Mouse (Mus musculus): ENCODE results near the gene Spink2. TPM values are rescaled to one million over a fixed set of nuclear protein-coding genes. Genes with fewer than 3 reads are reported as not detected.

Spink2 gene
- total and polyA plus RNA-seq, 2 experiments from 2014 or later: 2.1 to 22.6 TPM

DNA sequence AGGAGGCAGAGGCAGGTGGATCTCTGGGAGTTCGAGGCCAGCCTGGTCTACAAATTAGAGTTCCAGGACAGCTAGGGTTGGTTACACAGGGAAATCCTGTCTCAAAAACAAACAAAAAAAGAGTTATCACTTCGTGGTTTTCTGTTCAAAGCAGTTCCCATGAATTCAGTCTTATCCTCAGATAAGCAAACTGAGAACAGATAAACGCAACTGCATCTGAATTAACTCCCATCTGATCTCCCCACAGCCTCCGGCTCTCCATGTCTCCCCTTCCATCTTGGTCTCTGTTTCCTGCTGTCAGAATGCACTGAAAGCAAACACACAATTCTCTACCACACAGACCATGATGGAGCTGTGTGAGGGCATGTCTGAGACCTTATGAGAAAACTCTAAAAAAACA, 10.6 kb downstream of the Spink2 start:
- Histone ChIP-seq H3K36me3 (replicated peaks; ENCODE audit: control insufficient read depth, insufficient read depth, low read length) (no peaks in the 10 kb centered on the region), H3K27me3 (ENCODE audit: control insufficient read depth, insufficient read depth, low read length) (no peaks in the 10 kb centered on the region), H3K4me2 (ENCODE audit: low read depth, low read length) (no peak overlapping the region), H3K27ac (ENCODE audit: low read depth) (no peak overlapping the region), H3K9me3 (replicated peaks; ENCODE audit: control insufficient read depth, low read length) (no peaks in the 10 kb centered on the region), H3K4me1 (ENCODE audit: control insufficient read depth, insufficient read depth) (no peaks in the 10 kb centered on the region), H3K9ac (replicated peaks; ENCODE audit: low read depth, low read length) (no peak overlapping the region), H3K4me3 (ENCODE audit: low read depth, low read length) (no peak overlapping the region)
- TF ChIP-seq CTCF (IDR thresholded peaks at IDR 0.05; ENCODE audit: low read depth): no peak
- TF ChIP-seq EP300 (IDR thresholded peaks at IDR 0.05; ENCODE audit: low read depth): no peak
- ATAC-seq (ENCODE audit: insufficient read depth, low read depth) (no peak), DNase-seq (ENCODE audit: low spot score) (no peak)
- 46% methylated on average over 4 of the region's 4 CpGs for WGBS

DNA sequence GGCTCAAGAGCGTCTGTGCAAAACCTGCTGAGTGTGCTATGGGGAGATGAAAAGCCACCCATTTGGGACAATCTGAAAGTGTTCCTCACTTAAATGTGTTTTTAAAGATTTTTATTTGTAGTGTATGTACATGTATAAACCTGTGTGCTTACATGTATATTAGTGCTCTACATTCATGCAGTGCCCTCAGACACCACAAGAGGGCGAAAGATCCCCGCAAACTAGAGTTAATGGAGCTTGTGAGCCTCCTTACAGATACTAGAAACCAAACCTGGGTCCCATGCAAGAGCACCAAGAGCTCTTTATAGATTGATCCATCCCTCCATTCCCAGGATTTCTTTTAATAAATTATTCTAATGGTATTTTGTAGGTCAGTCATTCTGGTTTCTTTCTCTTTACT, 17.3 kb downstream of the Spink2 start:
- Histone ChIP-seq H3K27ac (ENCODE audit: low read depth) (no peak overlapping the region), H3K4me1 (ENCODE audit: control insufficient read depth, insufficient read depth) (peaks cover 6% of the 10 kb centered on the region; the same call in 1 of the 2 replicates), H3K9ac (replicated peaks; ENCODE audit: low read depth, low read length) (no peak overlapping the region), H3K36me3 (replicated peaks; ENCODE audit: control insufficient read depth, insufficient read depth, low read length) (no peaks in the 10 kb centered on the region), H3K9me3 (replicated peaks; ENCODE audit: control insufficient read depth, low read length) (peaks cover under 1% of the 10 kb centered on the region), H3K4me3 (ENCODE audit: low read depth, low read length) (no peak overlapping the region), H3K27me3 (ENCODE audit: control insufficient read depth, insufficient read depth, low read length) (no peaks in the 10 kb centered on the region), H3K4me2 (ENCODE audit: low read depth, low read length) (no peak overlapping the region)
- DNase-seq (ENCODE audit: low spot score): peak; percentile 15
- TF ChIP-seq EP300 (IDR thresholded peaks at IDR 0.05; ENCODE audit: low read depth): no peak
- TF ChIP-seq CTCF (IDR thresholded peaks at IDR 0.05; ENCODE audit: low read depth): peak; percentile 49
- 41% methylated on average over 3 of the region's 3 CpGs for WGBS
- ATAC-seq (ENCODE audit: insufficient read depth, low read depth): no peak

DNA sequence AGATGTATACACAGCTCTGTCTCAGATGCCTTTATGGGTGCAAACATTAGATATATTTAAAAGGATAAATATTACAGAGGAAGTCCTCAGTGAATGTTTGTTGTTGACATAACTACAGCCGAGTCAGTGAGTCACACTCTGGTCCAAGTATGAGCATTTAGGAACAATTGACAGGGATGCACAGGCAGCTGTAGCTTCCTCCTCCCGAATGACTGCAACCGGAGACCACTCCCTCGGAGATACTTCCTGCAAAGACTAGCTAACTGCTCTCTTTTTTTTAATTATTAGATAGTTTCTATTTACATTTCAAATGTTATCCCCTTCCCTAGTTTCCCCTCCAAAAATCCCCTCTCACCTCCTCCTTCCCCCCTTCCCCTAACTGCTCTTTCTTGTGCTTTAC, 18.0 kb downstream of the Spink2 start:
- Histone ChIP-seq H3K9ac (replicated peaks; ENCODE audit: low read depth, low read length) (no peak overlapping the region), H3K4me2 (ENCODE audit: low read depth, low read length) (no peak overlapping the region), H3K4me1 (ENCODE audit: control insufficient read depth, insufficient read depth) (peaks cover 6% of the 10 kb centered on the region; the same call in 1 of the 2 replicates), H3K27ac (ENCODE audit: low read depth) (peak overlapping the region; percentile 41; the same call in 1 of the 2 replicates), H3K4me3 (ENCODE audit: low read depth, low read length) (no peak overlapping the region), H3K36me3 (replicated peaks; ENCODE audit: control insufficient read depth, insufficient read depth, low read length) (no peaks in the 10 kb centered on the region), H3K9me3 (replicated peaks; ENCODE audit: control insufficient read depth, low read length) (peaks cover 4% of the 10 kb centered on the region), H3K27me3 (ENCODE audit: control insufficient read depth, insufficient read depth, low read length) (no peaks in the 10 kb centered on the region)
- WGBS: 48% methylated on average over 4 of the region's 4 CpGs
- no peak for TF ChIP-seq EP300 (IDR thresholded peaks at IDR 0.05; ENCODE audit: low read depth)
- no peak for TF ChIP-seq CTCF (IDR thresholded peaks at IDR 0.05; ENCODE audit: low read depth)
- DNase-seq (ENCODE audit: low spot score): peak; percentile 26
- ATAC-seq (ENCODE audit: insufficient read depth, low read depth): no peak

DNA sequence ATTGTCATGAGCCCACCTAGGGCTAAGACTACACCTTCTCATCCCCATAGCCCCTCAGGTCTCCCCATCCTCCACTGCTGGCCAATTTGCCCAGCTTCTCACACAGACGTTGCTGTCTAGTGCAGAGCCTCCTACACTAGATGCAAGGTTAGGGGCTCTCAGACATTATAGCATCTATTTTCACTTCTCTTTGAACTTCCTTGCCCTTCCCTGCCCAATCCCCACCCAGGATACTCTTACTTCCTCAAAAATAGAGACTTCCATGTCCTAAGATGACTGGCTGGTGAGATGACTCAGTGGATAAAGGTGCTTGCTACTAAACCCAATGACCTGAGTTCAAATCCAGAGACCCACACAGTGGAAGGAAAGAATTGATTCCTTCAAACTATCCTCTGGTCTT, 19.6 kb downstream of the Spink2 start:
- Histone ChIP-seq H3K4me1 (ENCODE audit: control insufficient read depth, insufficient read depth) (peaks cover 6% of the 10 kb centered on the region; the same call in 1 of the 2 replicates), H3K9ac (replicated peaks; ENCODE audit: low read depth, low read length) (no peak overlapping the region), H3K36me3 (replicated peaks; ENCODE audit: control insufficient read depth, insufficient read depth, low read length) (no peaks in the 10 kb centered on the region), H3K4me3 (ENCODE audit: low read depth, low read length) (no peak overlapping the region), H3K4me2 (ENCODE audit: low read depth, low read length) (no peak overlapping the region), H3K9me3 (replicated peaks; ENCODE audit: control insufficient read depth, low read length) (peaks cover 4% of the 10 kb centered on the region), H3K27me3 (ENCODE audit: control insufficient read depth, insufficient read depth, low read length) (no peaks in the 10 kb centered on the region), H3K27ac (ENCODE audit: low read depth) (no peak overlapping the region)
- ATAC-seq (ENCODE audit: insufficient read depth, low read depth): no peak
- DNase-seq (ENCODE audit: low spot score): no peak
- 39% methylated on average over 1 of the region's 1 CpGs for WGBS
- TF ChIP-seq CTCF (IDR thresholded peaks at IDR 0.05; ENCODE audit: low read depth) (no peak), EP300 (IDR thresholded peaks at IDR 0.05; ENCODE audit: low read depth) (no peak)

DNA sequence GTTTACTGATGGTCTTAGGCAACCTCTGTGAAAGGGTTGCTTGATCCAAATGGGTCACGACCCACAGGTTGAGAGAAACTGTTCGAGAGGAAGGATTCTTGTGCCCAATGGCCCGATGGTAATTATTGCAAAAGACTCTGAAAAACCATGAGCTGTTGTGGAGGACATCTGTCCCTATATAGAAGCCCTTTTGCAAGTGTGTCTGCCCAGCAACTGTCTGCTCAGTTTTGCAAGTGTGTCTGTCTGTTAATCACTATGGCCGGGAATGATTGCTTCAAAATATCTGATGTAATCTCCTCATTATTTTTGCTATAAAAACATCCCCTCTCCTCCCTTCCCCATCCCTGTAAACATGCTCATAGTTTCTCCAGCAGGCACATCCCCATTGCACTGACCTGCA, 20.2 kb downstream of the Spink2 start:
- H3K9ac ChIP-seq (replicated peaks; ENCODE audit: low read depth, low read length): no peak overlapping the region
- H3K9me3 ChIP-seq (replicated peaks; ENCODE audit: control insufficient read depth, low read length): peaks cover 4% of the 10 kb centered on the region
- WGBS: 76% methylated on average over 4 of the region's 4 CpGs
- peaks cover 6% of the 10 kb centered on the region; the same call in 1 of the 2 replicates for H3K4me1 ChIP-seq (ENCODE audit: control insufficient read depth, insufficient read depth)
- no peak for ATAC-seq (ENCODE audit: insufficient read depth, low read depth)
- no peak overlapping the region for H3K4me3 ChIP-seq (ENCODE audit: low read depth, low read length)
- no peak overlapping the region for H3K27ac ChIP-seq (ENCODE audit: low read depth)
- no peak for DNase-seq (ENCODE audit: low spot score)
- no peak overlapping the region for H3K4me2 ChIP-seq (ENCODE audit: low read depth, low read length)
- TF ChIP-seq CTCF (IDR thresholded peaks at IDR 0.05; ENCODE audit: low read depth) (no peak), EP300 (IDR thresholded peaks at IDR 0.05; ENCODE audit: low read depth) (no peak)
- no peaks in the 10 kb centered on the region for H3K36me3 ChIP-seq (replicated peaks; ENCODE audit: control insufficient read depth, insufficient read depth, low read length)
- no peaks in the 10 kb centered on the region for H3K27me3 ChIP-seq (ENCODE audit: control insufficient read depth, insufficient read depth, low read length)

DNA sequence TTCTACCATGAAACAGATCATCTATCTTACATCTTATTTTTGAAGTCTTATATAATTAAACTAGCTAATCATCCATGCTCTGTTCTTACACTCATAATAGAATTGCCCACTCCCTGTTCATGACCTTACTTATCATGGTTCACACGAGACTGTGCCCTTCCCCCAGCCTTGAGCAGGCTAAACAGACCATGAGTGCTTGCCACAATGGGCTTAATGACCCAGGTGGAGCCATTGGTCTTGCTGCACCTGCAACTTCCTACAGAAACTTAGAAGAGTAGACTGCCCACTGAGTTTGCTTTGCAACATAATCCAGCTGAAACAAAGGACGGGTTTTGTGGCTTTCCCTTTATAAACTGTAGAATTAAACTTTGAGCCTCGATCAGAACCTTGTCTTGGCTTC, 22.5 kb downstream of the Spink2 start:
- WGBS: 60% methylated on average over 3 of the region's 3 CpGs
- DNase-seq (ENCODE audit: low spot score): no peak

More for the DNA sequence above, 22.5 kb downstream of the Spink2 start:
- no peak overlapping the region for H3K4me3 ChIP-seq (ENCODE audit: low read depth, low read length)
- H3K27me3 ChIP-seq (ENCODE audit: control insufficient read depth, insufficient read depth, low read length): no peaks in the 10 kb centered on the region
- no peak overlapping the region for H3K27ac ChIP-seq (ENCODE audit: low read depth)
- TF ChIP-seq CTCF (IDR thresholded peaks at IDR 0.05; ENCODE audit: low read depth) (no peak), EP300 (IDR thresholded peaks at IDR 0.05; ENCODE audit: low read depth) (no peak)
- H3K36me3 ChIP-seq (replicated peaks; ENCODE audit: control insufficient read depth, insufficient read depth, low read length): no peaks in the 10 kb centered on the region
- ATAC-seq (ENCODE audit: insufficient read depth, low read depth): no peak
- H3K9ac ChIP-seq (replicated peaks; ENCODE audit: low read depth, low read length): no peak overlapping the region
- H3K4me1 ChIP-seq (ENCODE audit: control insufficient read depth, insufficient read depth): peaks cover 6% of the 10 kb centered on the region; the same call in 1 of the 2 replicates
- peaks cover 4% of the 10 kb centered on the region for H3K9me3 ChIP-seq (replicated peaks; ENCODE audit: control insufficient read depth, low read length)
- H3K4me2 ChIP-seq (ENCODE audit: low read depth, low read length): no peak overlapping the region

Data from heart, postnatal 0 days (tissue).